Mouse (Mus musculus) ES-E14 (cell line): ENCODE results near the gene Klf3. TPM values are rescaled to one million over a fixed set of nuclear protein-coding genes. Genes with fewer than 3 reads are reported as not detected.

Experiments
- DNase-seq: peaks from one replicate; pipeline ENCODE4 v3.0.0-alpha.2; 2013; ENCODE audit warnings: low read depth, low spot score
- H3K27ac ChIP-seq: 2 replicates; pipeline ENCODE4 v1.5.1; 2012; ENCODE audit warnings: low read depth, mild to moderate bottlenecking, low read length, moderate library complexity, mixed read lengths; ENCODE audit not compliant: poor library complexity, insufficient read depth, severe bottlenecking
- H3K36me3 ChIP-seq: 2 replicates; pipeline ENCODE4 v1.6.1; 2012; ENCODE audit warnings: mild to moderate bottlenecking, low read length, moderate library complexity, mixed read lengths; ENCODE audit not compliant: control insufficient read depth, poor library complexity, insufficient read depth, severe bottlenecking
- H3K4me1 ChIP-seq, 2 experiments: fragments of 150-350 bp in 1 of 2; sonication (generic) in 1 of 2; 2 replicates each; pipeline ENCODE4 v1.6.1; 2012; ENCODE audit warnings: low read length in 2 of 2, mild to moderate bottlenecking in 1 of 2, mixed read lengths in 1 of 2; ENCODE audit not compliant: control insufficient read depth in 2 of 2, insufficient read depth in 2 of 2, poor library complexity in 1 of 2
- H3K4me3 ChIP-seq, 2 experiments: fragments of 150-350 bp in 1 of 2; sonication (generic) in 1 of 2; 2 replicates each; pipeline ENCODE4 v1.5.1; 2012; ENCODE audit warnings: low read length in 2 of 2, low read depth in 1 of 2, mild to moderate bottlenecking in 1 of 2, mixed read lengths in 1 of 2; ENCODE audit not compliant: insufficient read depth in 1 of 2, poor library complexity in 1 of 2, severe bottlenecking in 1 of 2
- H3K9ac ChIP-seq: 2 replicates; pipeline ENCODE4 v1.6.1; 2012; ENCODE audit warnings: low read depth, mild to moderate bottlenecking, low read length, mixed read lengths; ENCODE audit not compliant: poor library complexity, insufficient read depth, severe bottlenecking
- H3K9me3 ChIP-seq: fragments of 150-350 bp; sonication (generic); 2 replicates; pipeline ENCODE4 v1.6.1; 2012; ENCODE audit warnings: low read depth, mild to moderate bottlenecking, low read length; ENCODE audit not compliant: control insufficient read depth, insufficient read depth
- CHD2 ChIP-seq: IDR thresholded peaks from 2 replicates; pipeline ENCODE4 v1.6.1; 2014; ENCODE audit warnings: mild to moderate bottlenecking, low read depth, low read length, inconsistent platforms
- HCFC1 ChIP-seq: IDR thresholded peaks from 2 replicates; pipeline ENCODE4 v1.6.1; 2012; ENCODE audit warnings: low read length, inconsistent platforms, borderline replicate concordance; ENCODE audit not compliant: insufficient read depth
- MAFK ChIP-seq: IDR thresholded peaks from 2 replicates; pipeline ENCODE4 v1.6.1; 2014; ENCODE audit warnings: mild to moderate bottlenecking, low read depth, low read length, inconsistent platforms; ENCODE audit not compliant: insufficient read depth
- ZC3H11A ChIP-seq: IDR thresholded peaks from 2 replicates; pipeline ENCODE4 v1.6.1; 2012; ENCODE audit warnings: low read depth, mild to moderate bottlenecking, inconsistent platforms, low read length, borderline replicate concordance
- ZNF384 ChIP-seq: IDR thresholded peaks from 2 replicates; pipeline ENCODE4 v1.6.1; 2012; ENCODE audit warnings: low read depth, low read length, inconsistent platforms
- in situ Hi-C, 2 experiments: fragments of 600-800 bp; cut with MboI; formaldehyde crosslinking; loops; one replicate each; pipeline ENCODE4 v1.15.1; 2025; ENCODE audit warnings: low sequenced_read_pairs in 2 of 2, inconsistent platforms in 1 of 2; ENCODE audit not compliant: unreplicated experiment in 2 of 2
- total RNA-seq: library from RNA; depleted of rRNA; stranded (reverse); fragments of 300-350 nt; gene quantifications from 2 replicates; pipeline ENCODE4 v1.2.3, GENCODE M21; 2012

Klf3 gene
- total RNA-seq, 1 experiment = 22.9 TPM

GRCm38 (mm10) chr5:64812983-64813304 is 9.8 kb downstream of the Klf3 start:
- Histone ChIP-seq H3K27ac (peak overlapping the region; percentile 99), H3K9ac (peak overlapping the region; percentile 69), H3K9me3 (no peaks in the 10 kb centered on the region), H3K4me3 (peak overlapping the region; percentile 62 to 64), H3K36me3 (peaks cover 32% of the 10 kb centered on the region), H3K4me1 (peaks cover 4 to 31% of the 10 kb centered on the region in 2 experiments; a peak in 3 of 4 replicates)
- TF ChIP-seq CHD2 (no peak), HCFC1 (no peak), MAFK (no peak), ZNF384 (no peak), ZC3H11A (no peak)
- in situ Hi-C loops = loop anchor here (5.0 to 25.0 kb wide), 5 partner anchors 226 to 428 kb away; no protein-coding TSS in a partner anchor
- no peak for DNase-seq

DNA sequence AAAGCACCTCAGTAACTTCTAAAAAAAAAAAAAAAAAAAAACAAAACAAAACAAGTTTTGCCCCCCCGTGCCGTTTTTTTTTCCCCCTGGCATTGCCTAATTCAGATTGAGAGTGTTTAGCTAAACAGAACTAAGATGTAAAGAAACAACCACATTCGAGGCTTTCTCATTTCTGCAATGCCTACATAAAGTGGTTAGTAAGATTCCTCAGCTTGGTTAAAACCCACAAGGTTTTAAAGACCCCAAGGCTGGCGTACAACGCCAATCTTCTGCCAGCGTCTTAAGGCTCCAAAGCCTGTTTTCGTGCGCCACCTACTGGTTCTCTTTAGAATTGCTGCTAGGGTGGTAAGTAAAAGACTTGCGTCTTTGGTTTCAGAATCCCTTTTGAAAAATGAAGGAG is 10.2 kb downstream of the Klf3 start:
- in situ Hi-C loops = loop anchor here (5.0 to 25.0 kb wide), 5 partner anchors 226 to 429 kb away; no protein-coding TSS in a partner anchor
- peaks cover 35% of the 10 kb centered on the region for H3K36me3 ChIP-seq

DNA sequence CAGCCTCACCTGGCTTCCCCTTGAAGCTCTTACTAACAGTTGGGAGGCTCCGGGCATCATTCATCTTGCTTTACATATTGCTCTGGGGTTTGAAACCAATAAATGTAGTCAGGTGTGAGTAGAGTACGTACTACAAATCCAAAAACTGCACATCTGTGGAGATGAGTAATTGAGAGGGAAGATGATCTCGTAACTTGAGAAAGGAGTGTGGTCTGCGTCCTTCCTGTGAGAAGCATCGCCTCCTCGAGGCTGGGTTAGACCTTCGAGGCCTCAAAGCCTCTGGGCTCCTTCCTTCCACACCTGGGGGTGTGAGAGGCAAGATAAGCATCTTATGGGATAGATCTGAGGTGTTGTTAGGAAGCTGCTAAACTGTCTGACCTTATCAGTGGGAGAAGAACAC is 11.2 kb downstream of the Klf3 start:
- DNase-seq = no peak
- Histone ChIP-seq H3K9me3 (no peaks in the 10 kb centered on the region), H3K4me3 (no peak overlapping the region; a peak in 1 of 4 replicates), H3K9ac (peak overlapping the region; percentile 36; the same call in 1 of the 2 replicates), H3K36me3 (peaks cover 40% of the 10 kb centered on the region), H3K27ac (no peak overlapping the region), H3K4me1 (peaks cover 8 to 36% of the 10 kb centered on the region in 2 experiments)
- no peak for TF ChIP-seq ZC3H11A
- TF ChIP-seq ZNF384 = no peak
- no peak for TF ChIP-seq MAFK
- no peak for TF ChIP-seq CHD2
- no peak for TF ChIP-seq HCFC1
- in situ Hi-C loops = loop anchor here (5.0 to 25.0 kb wide), 5 partner anchors 227 to 430 kb away; no protein-coding TSS in a partner anchor

More for the DNA sequence above, 10.2 kb downstream of the Klf3 start:
- no peak overlapping the region for H3K9ac ChIP-seq
- TF ChIP-seq ZC3H11A (peak; percentile 94; the same call in 1 of the 2 replicates), HCFC1 (no peak), ZNF384 (peak; percentile 58)
- H3K9me3 ChIP-seq = no peaks in the 10 kb centered on the region
- peak; percentile 96 for DNase-seq
- peak overlapping the region; percentile 99; the same call in 1 of the 2 replicates for H3K27ac ChIP-seq
- H3K4me1 ChIP-seq = peaks cover 6 to 33% of the 10 kb centered on the region in 2 experiments; a peak in 3 of 4 replicates
- H3K4me3 ChIP-seq = peak overlapping the region; percentile 32 to 64; a peak in 3 of 4 replicates

DNA sequence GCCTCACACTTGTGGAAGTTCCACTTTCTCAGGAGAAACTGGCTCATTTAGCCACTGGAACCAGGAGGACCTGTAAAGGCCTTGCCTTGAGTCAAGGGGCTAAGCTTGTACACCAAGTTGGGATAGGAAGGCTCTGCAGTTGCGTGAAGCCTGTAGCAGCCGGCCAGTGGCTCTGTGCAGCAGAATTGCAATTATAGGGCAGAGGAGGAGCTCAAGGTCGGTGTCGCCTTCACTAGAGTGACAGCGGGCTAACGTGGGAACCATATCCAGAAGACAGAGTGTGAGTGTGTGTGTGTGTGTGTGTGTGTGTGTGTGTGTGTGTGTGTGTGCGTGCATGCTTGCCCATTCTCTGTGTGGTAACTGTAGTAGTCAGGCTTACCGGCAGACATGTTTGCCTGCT is 12.4 kb downstream of the Klf3 start:
- no peak for TF ChIP-seq MAFK
- no peak for TF ChIP-seq CHD2
- TF ChIP-seq HCFC1 = no peak
- no peak for TF ChIP-seq ZNF384
- Histone ChIP-seq H3K4me1 (peaks cover 8 to 29% of the 10 kb centered on the region in 2 experiments), H3K27ac (no peak overlapping the region), H3K9ac (no peak overlapping the region; the same call in 1 of the 2 replicates), H3K4me3 (no peak overlapping the region; a peak in 1 of 4 replicates), H3K9me3 (no peaks in the 10 kb centered on the region), H3K36me3 (peaks cover 50% of the 10 kb centered on the region)
- in situ Hi-C loops = loop anchor here (10.0 to 25.0 kb wide), 4 partner anchors 228 to 431 kb away; no protein-coding TSS in a partner anchor
- DNase-seq = no peak
